Mouse (Mus musculus): Measurements from ENCODE around the gene Vash2.
A peak's percentile ranks its signal among the peaks of the same experiment; 100 is the strongest.

Vash2 gene

DNA sequence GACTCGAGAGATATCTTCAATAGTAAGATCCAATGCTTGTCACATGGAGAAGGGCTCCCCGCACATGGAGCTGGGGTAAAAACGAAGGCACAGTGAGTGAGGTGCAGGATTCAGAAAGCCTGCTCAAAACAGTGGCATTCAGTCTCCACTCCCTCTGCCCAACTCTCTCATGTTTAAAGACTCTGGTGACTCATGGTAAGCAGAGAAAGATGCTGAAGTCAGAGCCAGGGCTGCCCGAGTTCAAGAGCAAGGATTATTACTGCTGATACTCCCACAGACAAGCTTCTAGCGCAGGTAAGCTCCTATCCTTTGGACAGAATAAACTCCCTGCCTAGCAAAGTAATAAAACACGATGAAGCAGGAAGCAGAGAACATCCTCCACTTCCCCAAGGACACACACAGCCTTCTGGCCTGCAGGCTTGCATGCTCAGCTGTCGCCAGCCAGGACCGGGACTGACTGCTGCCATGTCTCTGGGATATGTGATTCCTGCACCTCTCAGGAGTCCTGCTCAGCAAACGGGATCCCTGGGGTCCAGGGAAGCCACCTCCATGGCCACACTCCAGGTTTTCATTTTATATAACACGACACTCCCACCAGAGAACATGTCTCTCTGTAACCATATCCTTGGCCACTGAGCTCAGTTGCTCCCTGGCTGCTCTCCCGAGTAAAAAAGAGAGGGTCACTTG is 2.1 kb downstream of the Vash2 start:
- peak; percentile 12 for DNase-seq (ENCODE audit: inconsistent ontology term)

DNA sequence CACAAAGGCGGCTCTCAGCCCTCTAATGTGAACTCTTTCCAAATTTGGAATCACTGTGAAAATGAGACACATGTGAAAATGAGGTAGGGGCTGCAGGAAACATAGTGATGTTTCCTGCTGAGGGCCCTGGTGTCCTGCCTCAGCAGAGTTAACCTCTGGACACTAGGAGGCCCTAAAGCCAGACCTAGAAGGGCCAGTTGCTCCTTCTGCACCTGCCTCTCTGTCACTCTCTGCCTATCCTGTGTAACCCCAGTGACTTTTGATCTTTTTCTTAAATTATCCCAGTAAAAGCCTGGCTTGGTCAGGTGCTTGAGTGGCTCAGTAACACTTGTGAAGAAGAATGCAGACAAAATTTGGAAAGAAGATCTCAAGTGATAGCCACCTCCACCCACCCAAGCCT is 4.3 kb downstream of the Vash2 start:
- DNase-seq (ENCODE audit: inconsistent ontology term) = no peak

DNA sequence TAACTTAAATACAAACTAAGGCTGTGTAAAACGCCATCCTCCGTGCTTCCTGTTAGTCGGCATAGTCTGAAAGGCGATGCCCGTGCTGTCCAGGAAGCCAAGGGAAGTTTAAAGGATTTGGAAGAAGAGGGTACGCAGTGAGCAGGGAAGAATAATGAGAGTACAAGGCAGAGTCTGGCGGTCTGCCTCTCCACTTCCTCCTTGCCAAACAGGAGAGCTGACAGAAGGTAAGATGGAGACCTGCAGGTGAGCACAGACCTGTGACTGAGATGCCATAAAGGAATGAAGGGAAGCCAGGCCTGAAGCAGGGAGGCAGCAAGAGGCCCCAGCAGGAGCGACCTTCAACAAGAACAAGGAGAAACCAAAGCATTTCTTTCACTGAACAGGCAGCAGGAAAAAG is 4.9 kb downstream of the Vash2 start:
- DNase-seq (ENCODE audit: inconsistent ontology term) = no peak

DNA sequence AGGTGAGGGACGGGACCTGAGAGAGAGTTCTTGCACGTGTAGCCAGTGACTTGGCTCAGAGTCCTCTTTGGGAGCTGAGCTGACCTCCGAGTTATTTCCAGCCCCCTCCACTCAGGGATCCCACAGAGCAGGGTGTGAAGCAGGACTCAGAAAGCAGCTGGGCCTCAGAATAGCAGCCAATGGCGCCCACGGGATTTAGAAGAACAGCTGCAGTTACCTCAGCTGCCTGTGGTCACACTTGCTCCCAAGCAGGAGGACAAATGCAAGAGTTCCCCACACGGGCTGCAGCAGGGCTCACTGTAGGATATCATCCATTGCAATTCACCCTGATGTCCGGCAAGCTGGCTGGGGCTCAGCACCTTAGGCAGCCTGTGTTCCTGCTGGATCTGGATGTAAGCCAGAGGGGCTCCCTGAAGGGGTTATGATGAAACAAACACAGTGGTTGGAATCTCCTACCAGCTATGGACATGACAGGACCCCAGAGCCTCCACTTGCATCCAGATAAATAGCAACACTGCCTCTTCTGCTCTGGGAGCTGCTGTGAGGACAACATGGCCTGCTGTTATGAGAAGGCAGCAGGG is 6.4 kb downstream of the Vash2 start:
- no peak for DNase-seq (ENCODE audit: inconsistent ontology term)

DNA sequence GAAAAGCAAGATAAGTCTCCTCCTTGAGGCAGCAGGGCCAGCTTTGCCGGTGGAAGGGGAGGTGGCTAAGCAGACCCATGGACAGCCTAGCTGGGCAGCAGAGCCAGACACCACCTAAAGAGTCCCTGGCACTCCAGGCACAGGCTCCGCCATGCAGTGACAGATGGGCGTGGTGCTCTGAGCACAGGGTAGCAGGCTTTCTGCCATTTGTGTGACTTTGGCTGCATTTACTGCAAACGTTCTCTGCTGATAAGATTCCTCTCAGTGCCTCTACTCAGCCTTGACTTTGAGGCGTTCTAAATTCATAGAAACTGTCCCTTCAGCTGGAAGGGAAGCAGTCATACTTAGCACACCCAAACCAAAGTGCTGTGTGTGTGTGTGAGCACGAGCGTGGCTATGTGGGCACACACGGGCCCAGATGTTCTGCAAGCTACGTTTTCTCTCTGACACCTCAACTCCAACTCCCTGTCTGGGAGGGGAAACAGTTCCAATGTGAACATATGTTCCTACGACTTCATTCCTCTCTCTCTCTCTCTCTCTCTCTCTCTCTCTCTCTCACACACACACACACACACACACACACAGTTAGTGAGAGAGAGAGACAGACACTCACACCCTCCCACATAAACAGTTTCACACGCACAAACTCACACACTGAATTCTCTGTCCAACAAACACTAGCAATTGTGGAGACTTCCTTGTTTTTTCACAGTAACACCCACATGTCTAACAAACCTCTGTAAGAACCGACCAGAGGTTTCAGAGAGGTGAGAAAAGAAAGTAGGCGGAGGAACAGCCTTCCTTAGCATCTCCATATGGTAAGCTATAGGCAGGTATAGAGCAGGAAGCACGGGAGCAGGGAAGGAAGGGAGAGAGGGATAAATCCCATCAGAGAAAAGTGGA is 7.1 kb downstream of the Vash2 start:
- no peak for DNase-seq (ENCODE audit: inconsistent ontology term)

DNA sequence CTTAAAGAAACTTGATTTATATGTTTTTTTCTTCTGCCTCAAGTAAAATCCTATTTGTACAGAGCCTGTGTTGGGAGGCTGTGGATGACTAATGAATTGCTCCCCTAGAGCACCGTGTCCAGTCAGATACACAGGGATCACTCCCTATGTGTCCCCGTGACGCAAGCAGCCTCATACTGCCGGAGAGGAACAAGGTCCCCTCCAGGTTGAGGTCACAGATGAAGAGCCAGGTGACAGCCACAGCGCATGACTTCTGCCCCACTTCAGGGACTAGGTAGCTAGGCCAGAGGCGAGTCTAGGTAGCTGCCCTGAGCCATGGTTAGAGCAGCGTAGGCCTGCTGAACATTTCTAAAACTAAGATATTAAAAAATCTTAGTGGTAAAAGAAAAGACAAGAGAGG is 11.1 kb downstream of the Vash2 start:
- no peak for DNase-seq (ENCODE audit: inconsistent ontology term)

DNA sequence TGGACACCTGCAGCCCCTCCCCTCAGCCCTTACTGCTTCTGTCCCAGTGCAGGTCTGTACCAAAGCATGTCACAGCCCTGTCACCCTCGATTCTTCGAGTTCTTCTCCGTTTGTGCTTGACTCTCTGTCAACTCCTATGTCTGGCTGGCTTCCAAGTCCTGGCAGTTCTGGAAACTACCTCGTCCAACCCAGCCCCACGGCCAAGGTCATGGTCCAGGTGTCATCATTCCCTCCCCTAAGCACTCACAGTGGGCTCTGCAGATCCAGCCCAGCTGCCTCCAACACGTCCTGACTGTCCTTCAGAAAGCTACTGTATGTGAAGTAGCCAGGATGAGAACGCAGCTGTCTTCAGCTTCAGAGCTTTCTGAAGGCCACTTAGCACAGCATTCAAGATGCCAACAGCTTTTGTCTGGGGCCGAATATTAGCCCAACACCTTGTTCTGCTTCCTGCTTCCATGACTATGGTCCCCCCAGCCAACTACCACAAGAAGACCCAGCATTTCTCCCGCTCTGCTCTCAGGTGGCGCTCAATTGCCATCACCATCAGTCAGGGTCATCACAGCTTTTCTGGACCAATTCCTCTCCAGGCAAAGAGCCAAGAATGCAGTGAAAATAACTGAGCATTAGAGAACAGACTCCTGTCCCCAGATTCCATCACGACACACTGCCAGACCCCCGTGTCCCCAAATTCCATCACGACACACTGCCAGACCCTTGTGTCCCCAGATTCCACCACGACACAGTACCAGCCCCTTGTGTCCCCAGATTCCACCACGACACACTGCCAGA is 13.9 kb downstream of the Vash2 start:
- DNase-seq (ENCODE audit: inconsistent ontology term) = peak; percentile 63

DNA sequence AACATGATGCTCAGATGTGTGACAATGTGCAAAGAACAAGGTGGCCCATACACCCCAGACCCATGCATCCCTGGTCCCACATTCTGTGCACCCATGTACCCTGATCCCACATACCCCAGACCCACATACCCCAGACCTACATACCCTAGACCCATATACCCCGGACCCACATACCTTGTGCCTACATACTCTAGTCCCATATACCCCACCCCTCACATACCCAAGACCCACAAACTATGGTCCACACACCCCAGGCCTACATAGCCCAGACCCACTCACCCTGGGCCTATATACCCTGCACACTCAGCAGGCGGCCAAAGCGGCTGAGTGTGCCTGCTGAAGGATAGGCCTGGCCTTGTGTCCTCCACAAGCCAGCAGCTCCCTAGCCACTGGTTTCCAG is 16.3 kb downstream of the Vash2 start:
- no peak for DNase-seq (ENCODE audit: inconsistent ontology term)

DNA sequence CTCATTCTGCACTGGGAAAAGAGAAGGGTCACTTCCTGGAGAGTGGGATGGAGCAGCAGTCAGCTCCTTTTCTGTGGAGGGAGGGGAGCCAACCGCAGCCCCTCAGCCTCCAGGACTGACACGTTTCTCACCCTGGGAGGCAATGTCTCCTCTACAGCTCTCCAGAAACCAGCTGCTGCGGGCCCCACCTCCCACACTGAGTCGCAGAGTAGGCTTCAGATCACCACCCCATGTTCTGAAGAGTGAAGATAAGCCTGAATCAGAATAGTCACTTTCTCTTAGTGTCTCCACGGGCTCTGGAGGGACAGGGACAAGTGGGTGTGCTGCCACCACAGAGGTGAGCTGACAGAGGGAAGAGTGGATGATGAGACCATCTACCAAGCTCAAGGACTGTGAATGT is 20.3 kb downstream of the Vash2 start:
- no peak for DNase-seq (ENCODE audit: inconsistent ontology term)

DNA sequence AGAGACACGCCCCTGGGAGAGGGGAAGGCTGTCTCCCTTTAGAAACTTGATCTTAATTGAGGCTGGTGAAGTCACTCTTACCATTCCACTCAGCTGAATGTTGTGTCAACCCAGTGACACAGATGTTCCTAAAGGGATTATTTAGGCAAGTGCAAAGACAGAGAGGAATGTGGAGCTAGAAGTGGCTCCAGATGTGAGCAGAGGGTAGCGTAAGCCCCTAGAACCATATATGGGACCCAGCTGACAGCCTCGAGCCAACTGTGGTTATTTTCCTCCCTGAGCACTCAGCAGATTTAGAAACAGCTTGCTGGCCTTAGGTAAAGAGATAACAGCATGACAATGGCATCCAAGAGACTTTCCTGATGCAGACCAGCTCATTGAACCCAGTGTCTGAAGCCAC is 26.1 kb downstream of the Vash2 start:
- DNase-seq (ENCODE audit: inconsistent ontology term) = no peak

DNA sequence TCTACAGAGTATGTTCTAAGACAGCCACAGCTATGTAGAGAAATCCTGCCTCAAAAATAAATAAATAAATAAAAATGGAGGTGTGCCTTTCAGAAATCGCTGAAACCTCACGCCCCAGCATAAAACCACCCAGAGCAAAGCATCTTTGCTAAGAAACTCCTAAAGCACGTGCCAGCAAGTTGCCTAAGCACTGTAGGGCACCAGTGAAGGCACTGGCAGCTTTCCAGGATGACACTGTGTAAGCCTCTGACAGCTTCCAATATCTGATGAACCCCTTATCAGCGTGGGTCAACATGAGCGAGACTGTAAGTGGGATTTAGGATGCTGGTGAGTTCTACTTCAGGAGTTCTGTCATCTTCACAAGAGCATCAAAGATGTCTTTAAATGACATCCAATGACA is 28.1 kb downstream of the Vash2 start:
- DNase-seq (ENCODE audit: inconsistent ontology term) = no peak

DNA sequence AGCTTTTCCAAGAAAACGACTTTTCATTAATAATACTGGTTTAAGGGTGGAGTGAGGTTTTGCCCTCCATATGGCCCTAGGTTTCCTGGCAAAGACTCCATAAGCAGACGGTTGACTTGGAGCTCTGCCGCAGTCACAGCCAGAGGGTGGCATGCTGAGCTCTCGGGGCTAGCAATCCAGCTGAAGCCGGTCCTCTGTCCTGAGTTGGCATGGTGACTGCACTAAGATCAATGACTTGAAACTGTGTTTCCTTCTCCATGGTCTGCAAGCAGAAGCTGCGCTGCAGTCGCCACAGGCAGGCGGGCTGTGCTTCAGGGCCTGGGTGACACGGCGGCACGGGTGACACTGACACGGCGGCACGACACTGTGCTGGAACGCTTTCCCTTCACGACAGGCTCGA is 30.2 kb downstream of the Vash2 start:
- DNase-seq (ENCODE audit: inconsistent ontology term) = no peak

DNA sequence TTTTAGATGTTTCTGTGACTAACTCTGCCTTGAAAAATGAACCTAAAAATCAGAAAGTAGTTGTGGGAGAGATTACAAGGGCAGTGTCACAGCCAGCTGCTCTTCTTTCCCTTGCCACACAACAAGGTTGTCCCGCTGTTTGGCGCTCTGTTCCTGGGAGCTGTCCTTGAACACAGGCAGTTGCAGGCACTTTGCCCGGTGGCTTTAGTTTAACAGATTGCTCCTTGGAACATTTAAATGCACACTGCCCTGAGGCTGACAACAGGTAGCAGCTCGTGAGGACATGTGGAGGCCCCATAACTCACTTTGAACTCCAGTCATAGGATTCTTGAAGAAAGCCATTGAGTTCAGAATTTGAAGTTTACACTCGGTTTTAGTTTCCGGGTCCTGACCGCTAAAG is 30.7 kb downstream of the Vash2 start:
- no peak for DNase-seq (ENCODE audit: inconsistent ontology term)

DNA sequence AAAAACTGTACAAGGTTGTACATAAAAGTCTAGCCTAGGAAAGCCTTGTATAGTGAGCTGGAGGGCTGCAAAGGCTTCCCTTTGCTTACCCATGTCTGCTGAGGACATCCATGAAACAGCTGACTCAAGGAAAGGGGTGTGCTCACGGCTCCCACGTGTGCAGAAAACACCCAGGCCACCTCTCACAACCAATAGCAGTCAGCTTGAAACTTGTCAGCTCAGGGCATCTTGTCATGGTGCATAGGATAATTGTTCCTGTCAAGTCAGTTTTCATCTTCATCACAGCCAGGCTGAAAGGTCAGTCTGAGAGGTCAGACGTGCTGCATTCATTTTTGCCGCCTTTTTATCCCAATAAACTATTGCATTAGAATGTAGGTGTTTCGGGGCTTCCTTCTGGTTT is 31.1 kb downstream of the Vash2 start:
- no peak for DNase-seq (ENCODE audit: inconsistent ontology term)

DNA sequence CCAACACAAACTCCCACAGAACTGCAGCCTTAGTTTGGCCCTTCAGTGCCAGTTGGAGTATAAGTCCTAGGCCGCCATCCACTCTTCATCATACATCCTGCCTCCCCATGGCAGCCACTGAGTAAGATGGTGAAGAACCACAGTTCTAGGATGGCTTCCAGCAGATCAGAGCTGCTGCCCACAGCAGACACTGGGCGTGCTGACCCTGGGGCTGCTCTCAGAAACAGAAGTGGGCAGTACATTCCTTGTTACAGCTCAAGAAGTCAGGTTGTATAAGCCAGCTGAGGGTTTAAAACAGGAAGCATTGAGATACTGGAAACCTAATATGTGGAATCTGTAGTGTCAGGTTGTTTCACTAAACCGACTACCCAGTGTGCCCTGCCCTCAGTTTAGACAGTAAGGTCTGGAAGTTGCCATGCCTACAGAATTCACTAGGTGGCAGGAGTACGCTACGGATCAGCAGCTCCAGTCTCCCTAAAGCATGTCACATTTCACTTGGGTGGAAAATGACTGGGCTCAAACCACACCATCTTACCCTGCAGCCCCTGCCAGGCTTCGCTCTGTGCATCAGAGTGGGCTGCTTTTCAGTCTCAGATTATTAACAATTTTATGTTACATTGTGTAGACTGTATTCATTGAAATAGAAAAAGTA is 34.9 kb downstream of the Vash2 start:
- DNase-seq (ENCODE audit: inconsistent ontology term) = peak; percentile 55

DNA sequence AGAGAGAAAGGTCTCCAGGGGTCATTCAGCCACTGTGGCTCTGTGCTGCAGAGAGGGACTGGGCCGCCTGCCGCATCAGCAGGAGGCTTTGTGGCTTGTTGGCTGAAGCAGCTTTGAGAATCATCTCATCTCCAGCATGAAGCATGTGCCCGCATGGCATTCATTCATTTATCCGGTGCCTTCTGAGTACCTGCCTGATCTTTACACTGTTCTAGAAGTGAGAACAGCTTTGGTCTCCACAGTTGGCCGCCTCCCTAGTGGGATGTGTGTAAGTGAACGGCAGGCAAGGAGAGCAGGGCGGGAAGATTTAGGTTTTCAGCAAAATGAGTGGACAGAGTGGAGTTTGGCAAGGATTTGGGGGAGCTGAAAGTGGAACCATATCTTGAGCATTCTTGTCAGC is 39.3 kb downstream of the Vash2 start:
- no peak for DNase-seq (ENCODE audit: inconsistent ontology term)

DNA sequence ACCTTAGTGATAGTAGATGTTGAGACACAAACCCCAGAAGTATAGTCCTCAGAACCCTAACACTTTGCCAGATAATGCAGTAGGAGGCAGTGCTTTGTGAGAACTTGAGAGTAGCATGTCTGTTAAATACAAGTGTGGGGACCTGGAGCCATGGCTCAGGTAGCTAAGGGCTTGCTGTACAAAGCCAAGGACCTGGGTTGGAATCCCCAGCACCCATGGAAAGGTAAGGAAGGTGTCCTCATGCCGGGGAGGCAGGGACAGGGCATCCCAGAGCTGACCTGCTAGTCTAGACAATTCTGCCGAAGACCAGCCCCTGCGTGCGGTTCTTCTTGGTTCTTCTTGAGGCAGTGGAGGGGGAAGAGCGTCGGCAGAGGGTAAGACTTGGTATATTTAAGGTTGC is 48.9 kb downstream of the Vash2 start:
- no peak for DNase-seq (ENCODE audit: inconsistent ontology term)

DNA sequence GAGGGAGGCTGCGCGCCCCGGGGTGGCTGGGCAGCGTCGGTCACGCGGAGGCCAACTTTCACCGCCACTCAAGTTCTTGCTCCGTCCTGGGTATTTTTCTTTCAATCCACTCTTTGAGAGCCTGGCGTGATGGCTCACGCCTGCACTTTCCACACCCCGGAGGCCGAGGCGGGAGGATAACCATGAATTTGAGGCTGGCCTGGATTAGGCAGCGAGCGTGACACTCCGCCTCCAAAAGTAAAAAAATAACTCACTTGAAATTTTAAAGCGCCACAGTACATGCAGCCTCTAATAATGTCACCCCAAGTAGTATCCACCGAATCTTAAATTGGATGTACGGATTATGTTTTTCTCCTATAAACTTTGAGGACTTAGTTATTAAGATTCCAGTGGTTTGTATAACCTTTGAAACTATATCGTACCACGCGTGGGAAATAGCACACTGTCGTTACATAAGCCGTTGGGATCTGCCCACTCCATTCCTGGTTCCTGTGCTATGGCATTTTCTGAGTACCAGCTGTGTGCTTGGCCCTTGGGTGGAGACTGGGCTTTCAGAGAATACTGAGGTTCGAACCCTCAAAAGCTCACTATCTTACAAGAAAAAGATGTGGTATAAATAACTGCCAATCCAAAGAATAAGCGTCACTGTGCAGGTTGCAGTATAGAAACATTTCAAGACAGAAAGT is 49.9 kb downstream of the Vash2 start:
- DNase-seq (ENCODE audit: inconsistent ontology term) = peak; percentile 85

DNA sequence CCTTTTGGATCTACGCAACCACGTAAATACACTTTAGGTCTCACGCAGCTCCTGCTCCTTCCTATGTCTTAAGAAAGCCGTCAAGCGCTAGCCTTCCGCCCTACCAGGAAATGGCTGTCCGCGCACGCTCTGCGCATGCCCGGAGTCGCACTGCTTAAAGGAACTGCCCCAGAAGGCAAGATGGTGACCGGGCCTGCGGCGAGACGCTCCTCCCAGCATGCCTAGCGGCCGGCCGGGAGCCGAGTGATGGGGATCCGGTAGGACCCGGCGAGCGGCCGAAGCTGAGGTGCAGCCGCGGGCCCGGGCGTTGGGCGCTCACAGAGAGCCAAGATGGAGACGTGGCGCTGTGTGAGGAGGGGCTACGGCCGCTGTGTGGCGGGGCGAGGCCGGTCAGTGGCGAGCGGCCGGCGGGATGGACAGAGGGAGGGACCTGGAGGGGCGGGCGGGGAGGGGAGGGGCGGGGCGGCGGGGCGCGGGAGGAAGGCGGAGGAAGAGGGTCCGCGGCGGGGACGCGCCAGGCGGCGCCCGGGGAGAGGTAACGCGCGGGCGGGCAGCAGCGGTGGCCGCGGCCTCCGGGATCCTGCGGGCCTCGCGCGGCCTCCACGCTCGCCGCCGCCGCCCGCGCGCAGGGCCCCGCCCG is 50.6 kb downstream of the Vash2 start:
- peak; percentile 96 for DNase-seq (ENCODE audit: inconsistent ontology term)

DNA sequence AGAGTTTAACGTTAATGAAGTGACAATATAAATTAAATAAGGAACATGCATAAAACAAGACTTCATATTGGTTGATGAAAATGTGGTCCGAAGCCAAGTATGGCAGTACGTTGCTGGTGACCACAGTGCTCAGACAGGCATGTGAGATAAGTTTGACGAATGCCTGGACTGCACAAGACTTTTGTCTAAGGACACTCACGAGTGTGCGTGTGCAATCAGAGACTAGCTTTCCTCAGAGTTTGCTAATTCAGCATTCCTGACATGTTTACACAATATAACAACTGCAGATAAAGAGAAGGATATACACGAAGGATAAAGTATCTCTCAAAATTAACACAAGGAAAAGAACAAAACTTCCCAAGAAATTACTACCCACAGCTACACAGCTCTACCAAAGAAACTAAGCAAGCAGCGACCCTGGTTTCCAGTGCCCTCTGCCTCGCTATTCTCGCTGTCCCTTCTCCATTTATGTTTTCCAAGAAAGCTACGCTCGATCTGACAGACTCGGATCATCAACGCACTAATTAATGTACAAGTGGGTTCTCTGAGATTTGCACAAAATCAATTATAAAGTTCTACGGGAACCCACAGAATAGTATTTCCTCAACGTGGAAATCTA is 51.2 kb downstream of the Vash2 start:
- DNase-seq (ENCODE audit: inconsistent ontology term) = peak; percentile 47
